Mouse (Mus musculus) adrenal gland, adult (tissue): Measurements from ENCODE around the gene Nisch.

Experiments
- DNase-seq, 2 experiments: peaks; one replicate each; pipeline ENCODE4 v3.0.0; 2022 to 2023; ENCODE audit warnings: low spot score in 1 of 2; ENCODE audit not compliant: inconsistent age in 2 of 2

Nisch gene

GRCm38 (mm10) chr14:31194441-31194840 lies 22.3 kb downstream of the Nisch start:
- DNase-seq = no peak

GRCm38 (mm10) chr14:31193791-31194190 lies 23.0 kb downstream of the Nisch start:
- DNase-seq = no peak

GRCm38 (mm10) chr14:31191936-31192335 lies 24.8 kb downstream of the Nisch start:
- no peak for DNase-seq

- DNase-seq = no peak
Observed at GRCm38 (mm10) chr14:31189348-31189747, 27.4 kb downstream of the Nisch start.

GRCm38 (mm10) chr14:31188771-31189181 lies 28.0 kb downstream of the Nisch start:
- no peak for DNase-seq

DNA sequence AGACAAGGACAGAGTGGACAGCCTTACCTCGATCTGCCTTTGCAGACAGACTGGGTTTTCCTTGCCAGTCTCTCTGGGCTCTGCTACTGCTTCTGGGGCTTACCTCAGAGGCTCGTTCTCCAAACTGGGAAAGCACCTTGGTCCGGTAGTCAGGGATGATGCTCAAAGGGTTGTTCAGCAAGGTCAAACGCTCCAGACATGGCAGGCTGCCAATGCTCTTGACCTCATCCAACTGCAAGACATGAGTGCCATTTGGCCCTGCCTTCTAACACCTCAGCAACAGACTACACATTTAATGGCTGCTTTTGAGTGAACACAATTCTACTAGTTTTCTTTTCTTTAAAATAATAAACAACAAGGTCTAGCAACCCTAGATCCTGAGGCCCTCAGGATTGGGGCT lies 30.1 kb downstream of the Nisch start:
- DNase-seq = peak; percentile 71 to 88

DNA sequence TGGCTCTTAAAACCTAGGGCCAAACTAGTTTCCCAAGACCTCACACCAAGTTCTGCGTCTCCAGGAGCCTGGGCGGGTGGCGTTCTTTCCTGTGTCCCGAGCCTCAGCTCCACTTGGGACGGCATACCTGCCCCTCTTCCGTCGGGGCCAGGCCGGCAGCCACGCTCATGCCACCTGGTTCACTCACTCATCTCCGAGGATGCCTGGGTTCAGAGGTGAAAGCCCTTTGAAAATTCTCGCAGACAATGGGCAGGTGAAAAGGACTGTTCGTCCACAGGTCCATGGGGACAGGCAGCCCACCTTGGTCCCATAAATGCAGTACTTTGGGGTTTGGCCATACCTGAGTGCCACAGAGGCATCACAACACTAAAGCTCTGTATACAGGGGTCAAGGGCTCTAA lies 32.6 kb downstream of the Nisch start:
- no peak for DNase-seq

- DNase-seq = no peak
Observed at GRCm38 (mm10) chr14:31183541-31183940, 33.2 kb downstream of the Nisch start.

DNA sequence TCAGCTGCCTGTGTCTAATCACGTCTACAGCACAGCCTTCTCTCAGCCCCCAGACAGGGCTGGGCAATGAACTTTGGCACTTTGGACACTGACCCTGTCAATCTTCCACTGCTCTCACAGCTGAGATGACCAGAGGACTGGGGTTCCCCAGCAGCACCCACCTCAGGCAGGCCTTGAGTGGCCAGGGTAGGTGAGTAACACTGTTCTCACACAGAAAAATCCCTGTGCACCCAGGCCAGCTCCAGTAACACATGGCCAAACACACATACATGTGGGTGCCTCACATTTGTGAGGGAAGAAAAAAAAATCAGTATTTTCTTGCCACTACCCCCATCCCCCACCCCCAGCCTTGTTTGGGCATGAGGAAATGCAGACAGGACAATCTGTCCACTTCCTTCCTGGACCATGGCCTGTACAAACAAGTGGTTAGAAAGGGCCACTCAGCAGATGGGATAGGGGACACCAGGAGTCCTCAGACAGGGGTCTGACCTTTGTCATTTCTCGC lies 33.9 kb downstream of the Nisch start:
- DNase-seq = no peak

GRCm38 (mm10) chr14:31181512-31181911 lies 35.2 kb downstream of the Nisch start:
- no peak for DNase-seq

- DNase-seq = no peak
Observed at GRCm38 (mm10) chr14:31179677-31180365, 36.9 kb downstream of the Nisch start.

GRCm38 (mm10) chr14:31177715-31178114 lies 39.0 kb downstream of the Nisch start:
- no peak for DNase-seq

- no peak for DNase-seq
Observed at GRCm38 (mm10) chr14:31177287-31177686, 39.5 kb downstream of the Nisch start.

GRCm38 (mm10) chr14:31173537-31173936 lies 43.2 kb downstream of the Nisch start:
- peak in 1 of 2 experiments; percentile 44 for DNase-seq

- peak; percentile 46 to 78 for DNase-seq
Observed at GRCm38 (mm10) chr14:31172781-31173455, 43.8 kb downstream of the Nisch start.

GRCm38 (mm10) chr14:31171821-31172220 lies 44.9 kb downstream of the Nisch start:
- no peak for DNase-seq

DNA sequence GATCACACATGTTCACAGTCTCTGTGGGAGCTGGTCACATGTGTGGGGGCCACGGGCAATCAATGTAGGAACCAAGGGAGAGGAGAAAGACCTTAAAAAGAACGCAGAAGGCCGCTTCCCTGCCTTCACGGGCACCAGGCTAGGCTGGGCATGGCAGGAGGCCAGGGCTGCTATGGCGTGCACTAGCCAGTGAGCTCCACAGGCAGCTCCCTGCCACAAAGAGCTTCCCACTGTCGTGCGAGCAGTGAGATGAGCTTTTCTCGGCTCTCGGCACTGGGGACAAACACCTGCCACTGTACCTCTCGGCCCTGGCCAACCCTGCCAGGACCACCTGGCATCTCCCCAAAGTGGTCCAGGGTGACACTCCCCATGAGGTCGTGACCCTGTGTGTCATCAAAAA lies 45.4 kb downstream of the Nisch start:
- no peak for DNase-seq

DNA sequence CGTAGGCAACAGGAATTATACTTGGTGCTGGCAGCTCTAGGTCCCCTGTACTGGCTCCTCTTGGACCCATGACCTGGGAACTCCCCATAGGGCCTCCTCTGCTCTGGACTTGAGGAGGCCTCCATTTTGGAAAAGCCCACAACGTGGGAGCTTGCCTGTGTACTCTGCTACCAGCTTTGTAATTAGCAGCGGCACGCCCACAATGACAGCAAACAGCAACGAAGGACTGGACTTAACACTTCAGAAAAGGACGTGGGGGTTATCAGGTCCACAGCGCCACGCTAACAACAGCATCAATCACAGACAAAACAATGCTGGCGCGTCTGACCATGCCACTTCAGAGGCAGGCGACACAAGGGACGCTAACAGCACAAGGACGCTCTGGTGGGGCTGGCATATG lies 45.8 kb downstream of the Nisch start:
- no peak for DNase-seq

DNA sequence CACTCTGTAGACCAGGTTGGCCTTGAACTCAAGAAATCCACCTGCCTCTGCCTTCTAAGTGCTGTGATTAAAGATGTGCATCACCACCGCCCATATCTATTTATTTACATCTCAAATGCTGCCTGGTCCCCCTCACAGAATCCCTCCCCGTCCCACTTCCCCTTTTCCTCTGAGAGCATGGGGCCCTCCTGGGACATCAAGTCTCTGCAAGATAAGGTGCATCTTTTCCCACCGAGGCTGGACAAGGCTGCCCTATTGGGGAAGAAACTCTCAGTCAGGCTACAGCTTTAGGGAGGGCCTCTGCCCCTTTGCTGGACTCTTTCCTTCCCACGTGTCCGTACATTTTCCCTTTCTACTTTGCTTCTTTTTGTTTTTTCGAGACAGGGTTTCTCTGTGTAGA lies 47.2 kb downstream of the Nisch start:
- DNase-seq = no peak

DNA sequence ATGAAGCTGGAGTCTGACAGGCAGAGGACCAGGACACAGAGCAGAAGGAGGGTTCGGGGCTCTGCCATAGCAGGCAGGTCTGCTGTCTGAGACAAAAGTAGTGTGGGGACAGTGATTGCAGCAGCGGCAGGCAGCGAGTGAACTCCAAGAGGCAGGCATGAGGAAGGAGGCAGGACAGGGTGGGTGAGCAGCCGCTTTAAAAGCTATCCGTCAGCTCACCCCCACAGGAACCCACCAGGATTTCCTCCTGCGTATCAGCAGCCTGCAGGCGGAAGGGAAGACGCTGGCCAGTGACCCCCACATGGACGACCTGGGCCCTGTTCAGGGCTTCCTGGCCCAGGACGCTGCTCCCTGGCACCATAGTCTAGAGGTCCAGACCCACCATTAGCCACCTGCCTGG lies 48.3 kb downstream of the Nisch start, which contains the start of gene Stab1:
Stab1 (minus strand) TSS at position 217 of the 400 bp plus-strand sequence.
- DNase-seq = peak; percentile 66 to 77

DNA sequence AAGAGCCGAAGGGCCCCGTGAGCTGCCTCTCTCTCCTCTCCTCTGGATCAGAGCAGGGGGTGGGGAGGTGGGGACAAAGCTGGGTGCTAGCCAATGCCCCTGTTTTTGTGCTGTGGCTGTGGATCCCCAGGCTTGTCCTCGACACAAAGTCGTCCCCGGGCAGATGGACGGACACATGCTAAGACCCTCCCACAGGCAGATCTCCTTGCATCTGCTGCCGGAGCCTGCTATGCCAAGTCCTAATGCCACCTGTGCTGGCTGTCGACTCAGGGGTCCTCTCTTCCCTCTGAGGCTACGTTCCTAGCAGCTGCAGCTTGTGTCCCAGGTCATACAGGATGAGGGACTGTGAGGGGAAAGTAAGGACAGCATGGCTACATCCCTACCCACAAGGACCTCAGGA lies 49.9 kb downstream of the Nisch start:
- DNase-seq = no peak

GRCm38 (mm10) chr14:31165991-31166630 lies 50.6 kb downstream of the Nisch start:
- DNase-seq = peak; percentile 50 to 73
